Mouse (Mus musculus) kidney, adult 9 months (tissue): ENCODE results near the gene Nek9.
A peak's percentile ranks its signal among the peaks of the same experiment; 100 is the strongest.

Experiments used
- DNase-seq: peaks from one replicate; pipeline ENCODE4 v3.0.0; 2022

Nek9 gene

GRCm38 (mm10) chr12:85257008-85257639, 82.0 kb downstream of the Nek9 start:
- peak; percentile 24 for DNase-seq

- DNase-seq, result no peak
Observed at GRCm38 (mm10) chr12:85256074-85256751, 82.9 kb downstream of the Nek9 start.

GRCm38 (mm10) chr12:85252083-85252482, 87.1 kb downstream of the Nek9 start:
- no peak for DNase-seq
